Comparison of ENCODE assay signal across 8 mouse cellular contexts in the genomic region with DNA sequence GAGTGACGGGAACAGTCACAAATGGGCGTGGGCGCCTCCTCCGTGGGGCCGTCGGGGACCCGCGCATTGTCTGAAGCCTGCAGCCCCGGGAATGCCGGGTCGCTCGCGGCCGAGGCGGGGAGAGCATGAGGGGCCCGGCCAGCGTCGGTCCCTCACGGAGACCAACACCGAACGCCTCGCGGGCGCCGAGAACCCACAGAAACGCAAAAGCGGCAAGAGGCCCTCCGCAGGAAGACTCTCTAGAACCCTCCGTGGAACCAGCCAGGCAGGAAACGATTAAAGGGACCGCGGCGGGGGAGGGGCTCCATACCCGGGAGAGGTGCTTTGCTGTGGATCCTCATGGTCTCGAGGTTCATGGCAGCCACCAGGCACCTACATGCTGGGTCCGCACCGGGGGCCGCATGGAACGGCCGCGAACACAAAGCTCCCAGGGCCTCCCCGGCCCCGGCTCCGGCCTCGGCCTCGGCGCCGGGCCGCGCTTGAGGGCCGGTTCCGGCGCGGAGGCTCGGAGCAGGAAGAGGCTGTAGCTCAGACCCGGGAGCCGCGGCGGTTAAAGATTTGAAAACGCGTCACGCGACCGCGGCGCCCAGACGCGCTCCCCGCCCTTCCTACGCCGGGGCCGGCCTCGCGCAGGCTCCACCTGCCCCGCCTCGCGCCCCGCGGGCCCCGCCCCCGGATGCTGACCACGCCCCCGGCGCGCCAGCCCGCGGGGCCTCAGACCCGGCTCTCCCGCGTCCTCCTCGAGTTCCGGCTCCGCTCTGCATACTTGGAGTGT. TPM values are rescaled to one million over a fixed set of nuclear protein-coding genes. Genes with fewer than 3 reads are reported as not detected.
DNase-seq lines count a peak whose midpoint lies in the region; ATAC-seq and TF ChIP-seq lines count a peak whose summit lies in the region.

A gene (minus strand): TSS at position 560 of the 775 bp plus-strand sequence.
A gene (plus strand): TSS at position 694 of the 775 bp plus-strand sequence.

- peak within 1 kb of the TSS; percentile 64 for H3K4me2 ChIP-seq in embryonic facial prominence, embryonic 12.5 days (replicated peaks)
- peak within 1 kb of the TSS; percentile 68 for H3K4me2 ChIP-seq in limb, embryonic 11.5 days (ENCODE audit: low read depth, severe bottlenecking)
- H3K4me2 ChIP-seq in midbrain, embryonic 13.5 days (replicated peaks) = peak within 1 kb of the TSS; percentile 82

- no peak for TF ChIP-seq CTCF in small intestine, adult 2 months (IDR thresholded peaks at IDR 0.05; ENCODE audit: extremely low read depth, insufficient read length, insufficient replicate concordance, low read depth, low read length)

- peak; percentile 90 for DNase-seq in 3T3-L1 (ENCODE audit: low read depth, low spot score)
- DNase-seq in adrenal gland, postnatal 36 days = peak; percentile 95 to 98
- DNase-seq in heart, adult 18-20 months = peak; percentile 92 to 95
- DNase-seq in kidney, adult 18-20 months = peak; percentile 94
- DNase-seq in limb, embryonic 11.5 days (ENCODE audit: low spot score) = peak; percentile 89

- H3K27me3 ChIP-seq in embryonic facial prominence, embryonic 12.5 days = no peaks in the 10 kb centered on the region
- no peaks in the 10 kb centered on the region for H3K27me3 ChIP-seq in limb, embryonic 11.5 days (ENCODE audit: control insufficient read depth, insufficient read depth, low read length)
- no peaks in the 10 kb centered on the region for H3K27me3 ChIP-seq in midbrain, embryonic 13.5 days
- H3K27me3 ChIP-seq in small intestine, adult 2 months (ENCODE audit: control insufficient read depth, insufficient read depth, low read length) = no peaks in the 10 kb centered on the region

- H3K9ac ChIP-seq in embryonic facial prominence, embryonic 12.5 days = peak within 1 kb of the TSS; percentile 81
- H3K9ac ChIP-seq in limb, embryonic 11.5 days (ENCODE audit: low read length) = peak within 1 kb of the TSS; percentile 90
- peak within 1 kb of the TSS; percentile 86 for H3K9ac ChIP-seq in midbrain, embryonic 13.5 days (replicated peaks)

- WGBS in embryonic facial prominence, embryonic 12.5 days = under 1% methylated on average over 90 of the region's 93 CpGs
- WGBS in limb, embryonic 11.5 days = 0% methylated on average over 75 of the region's 93 CpGs
- under 1% methylated on average over 86 of the region's 93 CpGs for WGBS in midbrain, embryonic 13.5 days
- under 1% methylated on average over 93 of the region's 93 CpGs for WGBS in small intestine, adult 2 months

- H3K4me1 ChIP-seq in embryonic facial prominence, embryonic 12.5 days = peaks cover 6% of the 10 kb centered on the region; the same call in 1 of the 2 replicates
- H3K4me1 ChIP-seq in limb, embryonic 11.5 days (ENCODE audit: control insufficient read depth, insufficient read depth, low read length) = 0 out of 2 replicates have a peak, but pooled peaks cover 4% of the 10 kb centered on the region
- H3K4me1 ChIP-seq in midbrain, embryonic 13.5 days (replicated peaks) = peaks cover 23% of the 10 kb centered on the region
- H3K4me1 ChIP-seq in small intestine, adult 2 months (ENCODE audit: control insufficient read depth, insufficient read depth, insufficient read length, low read length) = peaks cover 2% of the 10 kb centered on the region; the same call in 1 of the 2 replicates

- peaks cover 16% of the 10 kb centered on the region; the same call in 1 of the 2 replicates for H3K36me3 ChIP-seq in embryonic facial prominence, embryonic 12.5 days
- no peaks in the 10 kb centered on the region for H3K36me3 ChIP-seq in limb, embryonic 11.5 days (ENCODE audit: control insufficient read depth, insufficient read depth, low read length)
- peaks cover 11% of the 10 kb centered on the region; the same call in 1 of the 2 replicates for H3K36me3 ChIP-seq in midbrain, embryonic 13.5 days
- H3K36me3 ChIP-seq in small intestine, adult 2 months (ENCODE audit: control insufficient read depth, insufficient read depth, low read length) = peaks cover 8% of the 10 kb centered on the region; the same call in 1 of the 2 replicates

- H3K4me3 ChIP-seq in embryonic facial prominence, embryonic 12.5 days = peak within 1 kb of the TSS; percentile 81
- peak within 1 kb of the TSS; percentile 83 for H3K4me3 ChIP-seq in limb, embryonic 11.5 days (ENCODE audit: low read depth, low read length)
- peak within 1 kb of the TSS; percentile 82 for H3K4me3 ChIP-seq in midbrain, embryonic 13.5 days (replicated peaks)
- peak within 1 kb of the TSS; percentile 99 for H3K4me3 ChIP-seq in small intestine, adult 2 months (ENCODE audit: low read depth, low read length)

- H3K9me3 ChIP-seq in embryonic facial prominence, embryonic 12.5 days = no peaks in the 10 kb centered on the region
- no peaks in the 10 kb centered on the region for H3K9me3 ChIP-seq in limb, embryonic 11.5 days (ENCODE audit: control insufficient read depth, low read length)
- H3K9me3 ChIP-seq in midbrain, embryonic 13.5 days = no peaks in the 10 kb centered on the region

- 0 out of 2 replicates have a peak, but pooled peaks have one; percentile 28 for TF ChIP-seq POLR2A in small intestine, adult 2 months (IDR thresholded peaks at IDR 0.05; ENCODE audit: low read depth, low read length)

- peak; percentile 99 for ATAC-seq in embryonic facial prominence, embryonic 12.5 days (ENCODE audit: insufficient number of reproducible peaks, insufficient read depth, low FRiP score, low TSS enrichment)
- peak; percentile 99 for ATAC-seq in limb, embryonic 11.5 days (ENCODE audit: insufficient number of reproducible peaks, low FRiP score, low TSS enrichment, low read depth)
- peak; percentile 98 for ATAC-seq in midbrain, embryonic 13.5 days

- peak within 1 kb of the TSS; percentile 88 for H3K27ac ChIP-seq in embryonic facial prominence, embryonic 12.5 days
- peak within 1 kb of the TSS; percentile 81 for H3K27ac ChIP-seq in limb, embryonic 11.5 days (replicated peaks; ENCODE audit: low read depth, low read length)
- H3K27ac ChIP-seq in midbrain, embryonic 13.5 days = peak within 1 kb of the TSS; percentile 78
- peak within 1 kb of the TSS; percentile 40 for H3K27ac ChIP-seq in small intestine, adult 2 months (ENCODE audit: insufficient read depth, low read depth, low read length)

RNA-seq across cellular contexts. Expression of the first gene that starts in this region (rescaled TPM):
- 1 to 10 TPM; 6.4 to 8.5 TPM for total RNA-seq in adrenal gland, postnatal 36 days (2021)
- 50.9 and 54.6 TPM in 2 replicates for polyA plus RNA-seq in embryonic facial prominence, embryonic 12.5 days (2016; fragmentation: Nextera tagmentation; extraction: Ambion mirVana)
- total RNA-seq in heart, adult 18-20 months (2021) = 1 to 10 TPM; 1.2 TPM
- polyA plus RNA-seq in limb, embryonic 11.5 days (2014; fragmentation: Nextera tagmentation; extraction: Ambion mirVana) = 83.1 and 87.1 TPM in 2 replicates
- polyA plus RNA-seq in midbrain, embryonic 13.5 days (2015; fragmentation: Nextera tagmentation; extraction: Ambion mirVana) = 23.9 and 24.5 TPM in 2 replicates
- polyA plus RNA-seq in small intestine, adult 2 months (2012; rRNA removed) = 1.3 and 3.7 TPM in 2 replicates

RNA-seq across cellular contexts. Expression of the second gene that starts in this region (rescaled TPM):
- 10 to 100 TPM; 12.4 to 12.9 TPM for total RNA-seq in adrenal gland, postnatal 36 days (2021)
- polyA plus RNA-seq in embryonic facial prominence, embryonic 12.5 days (2016; fragmentation: Nextera tagmentation; extraction: Ambion mirVana) = 12.4 and 14.1 TPM in 2 replicates
- total RNA-seq in heart, adult 18-20 months (2021) = 1 to 10 TPM; 7.9 to 8.6 TPM
- polyA plus RNA-seq in limb, embryonic 11.5 days (2014; fragmentation: Nextera tagmentation; extraction: Ambion mirVana) = 9.6 and 12.2 TPM in 2 replicates
- polyA plus RNA-seq in midbrain, embryonic 13.5 days (2015; fragmentation: Nextera tagmentation; extraction: Ambion mirVana) = 7.8 and 8.5 TPM in 2 replicates
- 0.37 and 0.39 TPM in 2 replicates for polyA plus RNA-seq in small intestine, adult 2 months (2012; rRNA removed)

Comparison
In these comparisons a context has a peak if more than half of its experiments do, and no peak if none do; other contexts are left out.
1. Peak in every context shown above with its lines: DNase-seq, ATAC-seq, H3K4me3 ChIP-seq and H3K27ac ChIP-seq.